Mouse (Mus musculus): ENCODE data around the gene Prss48. TPM values are rescaled to one million over a fixed set of nuclear protein-coding genes. Genes with fewer than 3 reads are reported as not detected.

Gene Prss48
- polyA plus RNA-seq, 1 experiment, result not detected

- Histone ChIP-seq H3K4me3 (ENCODE audit: insufficient read depth, low read depth, low read length) (no peak overlapping the region), H3K4me1 (ENCODE audit: control insufficient read depth, insufficient read depth, insufficient read length, low read length) (no peaks in the 10 kb centered on the region), H3K27ac (replicated peaks; ENCODE audit: low read depth, low read length) (no peak overlapping the region)
Observed at GRCm38 (mm10) chr3:85980036-85980435, 22.3 kb downstream of the Prss48 start.

- H3K27ac ChIP-seq (replicated peaks; ENCODE audit: low read depth, low read length), result no peak overlapping the region
- H3K4me1 ChIP-seq (ENCODE audit: control insufficient read depth, insufficient read depth, insufficient read length, low read length), result no peaks in the 10 kb centered on the region
- no peak overlapping the region; the same call in 1 of the 2 replicates for H3K4me3 ChIP-seq (ENCODE audit: insufficient read depth, low read depth, low read length)
Observed at GRCm38 (mm10) chr3:85974451-85974850, 27.8 kb downstream of the Prss48 start.

- H3K4me1 ChIP-seq (ENCODE audit: control insufficient read depth, insufficient read depth, insufficient read length, low read length), result no peaks in the 10 kb centered on the region
- H3K4me3 ChIP-seq (ENCODE audit: insufficient read depth, low read depth, low read length), result no peak overlapping the region
- no peak overlapping the region for H3K27ac ChIP-seq (replicated peaks; ENCODE audit: low read depth, low read length)
Observed at GRCm38 (mm10) chr3:85973376-85974140, 28.7 kb downstream of the Prss48 start.

- Histone ChIP-seq H3K27ac (replicated peaks; ENCODE audit: low read depth, low read length) (no peak overlapping the region), H3K4me1 (ENCODE audit: control insufficient read depth, insufficient read depth, insufficient read length, low read length) (no peaks in the 10 kb centered on the region), H3K4me3 (ENCODE audit: insufficient read depth, low read depth, low read length) (peak overlapping the region; percentile 81)
Observed at GRCm38 (mm10) chr3:85971599-85971975, 30.7 kb downstream of the Prss48 start.

GRCm38 (mm10) chr3:85970742-85971598 is 31.3 kb downstream of the Prss48 start, which contains the start of gene Sh3d19:
TSS of gene Sh3d19 (plus strand) at chr3:85971109.
- Histone ChIP-seq H3K27ac (replicated peaks; ENCODE audit: low read depth, low read length) (no peak within 1 kb of the TSS), H3K4me3 (ENCODE audit: insufficient read depth, low read depth, low read length) (peak within 1 kb of the TSS; percentile 81), H3K4me1 (ENCODE audit: control insufficient read depth, insufficient read depth, insufficient read length, low read length) (no peaks in the 10 kb centered on the region)

- Histone ChIP-seq H3K27ac (replicated peaks; ENCODE audit: low read depth, low read length) (no peak overlapping the region), H3K4me3 (ENCODE audit: insufficient read depth, low read depth, low read length) (no peak overlapping the region), H3K4me1 (ENCODE audit: control insufficient read depth, insufficient read depth, insufficient read length, low read length) (no peaks in the 10 kb centered on the region)
Observed at GRCm38 (mm10) chr3:85969040-85969439, 33.3 kb downstream of the Prss48 start.

GRCm38 (mm10) chr3:85965479-85965878 is 36.8 kb downstream of the Prss48 start:
- Histone ChIP-seq H3K4me3 (ENCODE audit: insufficient read depth, low read depth, low read length) (no peak overlapping the region), H3K4me1 (ENCODE audit: control insufficient read depth, insufficient read depth, insufficient read length, low read length) (peaks cover 3% of the 10 kb centered on the region; the same call in 1 of the 2 replicates), H3K27ac (replicated peaks; ENCODE audit: low read depth, low read length) (no peak overlapping the region)

- Histone ChIP-seq H3K4me3 (ENCODE audit: insufficient read depth, low read depth, low read length) (no peak overlapping the region), H3K4me1 (ENCODE audit: control insufficient read depth, insufficient read depth, insufficient read length, low read length) (peaks cover 3% of the 10 kb centered on the region; the same call in 1 of the 2 replicates), H3K27ac (replicated peaks; ENCODE audit: low read depth, low read length) (no peak overlapping the region)
Observed at GRCm38 (mm10) chr3:85961134-85961533, 41.2 kb downstream of the Prss48 start.

- no peak overlapping the region for H3K4me3 ChIP-seq (ENCODE audit: insufficient read depth, low read depth, low read length)
- no peak overlapping the region for H3K27ac ChIP-seq (replicated peaks; ENCODE audit: low read depth, low read length)
- H3K4me1 ChIP-seq (ENCODE audit: control insufficient read depth, insufficient read depth, insufficient read length, low read length), result peaks cover 3% of the 10 kb centered on the region; the same call in 1 of the 2 replicates
Observed at GRCm38 (mm10) chr3:85959669-85960068, 42.6 kb downstream of the Prss48 start.

- no peak overlapping the region for H3K4me3 ChIP-seq (ENCODE audit: insufficient read depth, low read depth, low read length)
- H3K27ac ChIP-seq (replicated peaks; ENCODE audit: low read depth, low read length), result no peak overlapping the region
- no peaks in the 10 kb centered on the region for H3K4me1 ChIP-seq (ENCODE audit: control insufficient read depth, insufficient read depth, insufficient read length, low read length)
Observed at GRCm38 (mm10) chr3:85955704-85956103, 46.6 kb downstream of the Prss48 start.

GRCm38 (mm10) chr3:85955269-85955668 is 47.0 kb downstream of the Prss48 start:
- Histone ChIP-seq H3K4me1 (ENCODE audit: control insufficient read depth, insufficient read depth, insufficient read length, low read length) (no peaks in the 10 kb centered on the region), H3K4me3 (ENCODE audit: insufficient read depth, low read depth, low read length) (no peak overlapping the region), H3K27ac (replicated peaks; ENCODE audit: low read depth, low read length) (no peak overlapping the region)

- H3K4me3 ChIP-seq (ENCODE audit: insufficient read depth, low read depth, low read length), result no peak overlapping the region
- H3K4me1 ChIP-seq (ENCODE audit: control insufficient read depth, insufficient read depth, insufficient read length, low read length), result no peaks in the 10 kb centered on the region
- no peak overlapping the region for H3K27ac ChIP-seq (replicated peaks; ENCODE audit: low read depth, low read length)
Observed at GRCm38 (mm10) chr3:85952696-85953283, 49.5 kb downstream of the Prss48 start.

- H3K4me3 ChIP-seq (ENCODE audit: insufficient read depth, low read depth, low read length), result no peak overlapping the region
- H3K4me1 ChIP-seq (ENCODE audit: control insufficient read depth, insufficient read depth, insufficient read length, low read length), result no peaks in the 10 kb centered on the region
- H3K27ac ChIP-seq (replicated peaks; ENCODE audit: low read depth, low read length), result no peak overlapping the region
Observed at GRCm38 (mm10) chr3:85950914-85951313, 51.4 kb downstream of the Prss48 start.

Measured in brown adipose tissue, adult 24 weeks (tissue).